Mouse (Mus musculus) small intestine, adult 10 weeks (tissue): ENCODE results near the gene Lmo2. TPM values are rescaled to one million over a fixed set of nuclear protein-coding genes. Genes with fewer than 3 reads are reported as not detected.

ENCODE experiments used
- polyA plus RNA-seq: library from polyadenylated mRNA; stranded (reverse); fragments of 350-450 nt; fragmentation: Illumina TruSeq; extraction: RNeasy Lipid Tissue Mini Kit (QIAGEN cat#74804); gene quantifications from one replicate; pipeline ENCODE4 v1.2.3, GENCODE M21; 2014; ENCODE audit warnings: low replicate concordance

Gene Lmo2
- 13.8 TPM for polyA plus RNA-seq

DNA sequence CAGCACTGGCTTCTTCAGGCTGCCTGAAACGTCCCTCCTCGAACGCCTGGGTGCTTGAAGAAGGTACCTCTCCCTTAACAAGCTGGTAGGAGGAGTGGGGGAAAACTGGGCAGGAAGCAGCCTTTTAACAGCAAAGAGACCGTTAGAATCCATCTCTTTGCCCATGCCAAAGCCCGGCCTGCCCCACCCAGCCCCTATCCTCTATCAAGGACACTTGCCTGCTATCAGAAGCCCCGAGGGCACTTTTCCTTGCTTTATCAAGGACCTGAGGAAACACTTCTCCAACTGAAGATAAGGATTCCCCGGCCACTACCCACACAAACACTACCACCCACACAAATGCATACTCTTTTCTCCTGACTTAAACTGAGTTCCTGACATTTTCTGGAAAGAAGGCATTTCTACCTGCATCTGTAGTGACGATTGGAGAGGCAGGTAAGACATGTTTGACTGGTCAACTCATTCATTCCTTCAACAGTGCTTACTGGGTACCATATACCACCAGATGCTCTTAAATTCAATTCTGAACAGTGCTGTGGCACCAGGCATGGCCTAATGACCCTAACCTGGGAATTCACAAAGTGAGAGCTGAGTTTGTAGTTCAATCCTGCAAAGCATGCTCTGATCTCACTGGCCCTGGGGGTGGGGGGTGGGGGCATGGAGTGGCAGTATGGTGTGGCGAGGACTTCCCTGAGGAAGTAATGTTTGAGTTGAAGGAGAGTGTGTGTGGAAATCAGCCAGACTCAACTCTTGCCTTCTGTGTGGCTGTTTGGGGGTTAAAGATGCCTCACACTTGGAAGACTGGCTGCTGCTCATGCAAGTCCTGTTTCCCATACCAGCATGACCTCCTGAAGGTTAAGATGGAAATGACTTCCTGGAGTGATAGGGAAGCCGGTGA is at the start of gene Lmo2:
Gene Lmo2 (plus strand): TSS at position 338 of the 898 bp plus-strand sequence.

DNA sequence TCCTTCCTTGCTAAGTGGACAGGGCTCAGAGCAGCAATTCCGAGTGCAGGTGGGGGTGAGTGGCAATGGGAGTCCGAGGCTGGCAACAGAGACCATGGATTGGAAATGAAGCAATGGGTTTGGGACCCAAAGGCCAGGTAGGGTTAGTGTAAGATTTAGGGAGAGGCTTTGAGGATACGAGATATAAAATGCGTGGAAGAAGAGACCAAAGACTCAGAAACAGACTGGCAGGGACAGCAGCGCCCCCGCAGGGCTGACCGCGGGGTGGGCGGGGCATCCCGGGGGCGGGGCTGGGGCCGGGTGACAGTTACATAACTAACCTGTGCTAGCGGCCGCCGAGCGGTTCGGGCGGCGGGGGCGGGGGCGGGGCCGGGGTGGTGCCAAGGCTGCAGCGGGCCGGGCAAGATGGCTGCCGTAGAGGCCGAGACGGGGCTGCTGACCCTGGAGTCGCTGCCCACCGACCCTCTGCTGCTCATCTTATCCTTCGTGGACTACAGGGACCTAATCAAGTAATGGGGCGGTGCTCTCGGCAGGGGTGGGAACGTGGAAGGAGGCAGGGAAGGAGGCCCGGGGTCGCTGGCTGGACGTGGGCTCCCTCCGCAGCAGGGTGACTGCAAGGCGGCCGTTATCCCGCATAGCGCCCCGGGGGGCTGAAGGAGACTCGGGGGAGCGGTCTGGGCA is 69.8 kb downstream of the Lmo2 start, which contains the start of gene Fbxo3:
Gene Fbxo3 (plus strand): TSS at position 264 of the 681 bp plus-strand sequence.

DNA sequence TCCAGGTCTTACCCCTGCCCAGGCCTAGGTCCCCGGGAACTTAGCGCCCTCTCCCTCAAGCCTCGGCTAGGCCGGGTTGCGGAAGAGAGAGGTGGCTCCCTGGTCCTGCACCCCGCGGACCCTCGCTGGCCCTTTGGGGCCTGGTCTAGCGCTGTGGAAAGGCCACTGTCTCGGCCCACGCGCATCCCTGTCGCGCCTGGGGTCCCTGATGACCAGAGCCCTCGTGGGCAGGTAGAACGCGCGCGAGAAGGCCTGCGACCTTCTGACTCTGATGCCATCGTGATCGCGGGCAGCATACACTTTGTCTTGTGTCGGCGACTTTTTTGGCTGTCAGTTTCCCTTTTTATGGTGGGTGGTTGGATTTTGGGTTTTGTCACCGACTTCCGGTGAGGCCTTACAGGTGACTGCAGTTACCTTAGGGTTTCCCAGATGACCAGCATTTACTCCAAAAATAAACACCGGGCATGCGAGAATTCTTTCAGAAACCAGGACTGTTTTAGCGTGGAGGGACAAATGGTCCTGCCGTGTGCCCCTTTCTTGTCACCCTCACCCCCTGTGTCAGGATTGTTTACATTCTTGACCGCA is 70.4 kb downstream of the Lmo2 start, which contains the start of gene 4931422A03Rik:
Gene 4931422A03Rik (minus strand): TSS at position 223 of the 585 bp plus-strand sequence.

Other genes starting within 250 kb of the Lmo2 start
- gene Nat10, start 196.7 kb upstream of the Lmo2 start, polyA plus RNA-seq: 26.0 TPM
- 499 TPM for gene Caprin1, start 160.3 kb upstream of the Lmo2 start, polyA plus RNA-seq
- 75.2 TPM for gene Fbxo3, start 69.7 kb downstream of the Lmo2 start, polyA plus RNA-seq
- gene 4931422A03Rik, start 70.4 kb downstream of the Lmo2 start, polyA plus RNA-seq: not detected
- not detected for gene Gm10912, start 107.8 kb downstream of the Lmo2 start, polyA plus RNA-seq
- not detected for gene Gm10799, start 110.6 kb downstream of the Lmo2 start, polyA plus RNA-seq
- 3.0 TPM for gene Cd59b, start 111.9 kb downstream of the Lmo2 start, polyA plus RNA-seq
- 26.8 TPM for gene Cd59a, start 137.8 kb downstream of the Lmo2 start, polyA plus RNA-seq
- not detected for gene A930018P22Rik, start 164.8 kb downstream of the Lmo2 start, polyA plus RNA-seq